Mouse (Mus musculus): ENCODE measurements around the gene Pnkp. TPM values are rescaled to one million over a fixed set of nuclear protein-coding genes. Genes with fewer than 3 reads are reported as not detected.

Gene Pnkp
- polyA plus RNA-seq, 1 experiment from 2014 or later, result 27.6 TPM

DNA sequence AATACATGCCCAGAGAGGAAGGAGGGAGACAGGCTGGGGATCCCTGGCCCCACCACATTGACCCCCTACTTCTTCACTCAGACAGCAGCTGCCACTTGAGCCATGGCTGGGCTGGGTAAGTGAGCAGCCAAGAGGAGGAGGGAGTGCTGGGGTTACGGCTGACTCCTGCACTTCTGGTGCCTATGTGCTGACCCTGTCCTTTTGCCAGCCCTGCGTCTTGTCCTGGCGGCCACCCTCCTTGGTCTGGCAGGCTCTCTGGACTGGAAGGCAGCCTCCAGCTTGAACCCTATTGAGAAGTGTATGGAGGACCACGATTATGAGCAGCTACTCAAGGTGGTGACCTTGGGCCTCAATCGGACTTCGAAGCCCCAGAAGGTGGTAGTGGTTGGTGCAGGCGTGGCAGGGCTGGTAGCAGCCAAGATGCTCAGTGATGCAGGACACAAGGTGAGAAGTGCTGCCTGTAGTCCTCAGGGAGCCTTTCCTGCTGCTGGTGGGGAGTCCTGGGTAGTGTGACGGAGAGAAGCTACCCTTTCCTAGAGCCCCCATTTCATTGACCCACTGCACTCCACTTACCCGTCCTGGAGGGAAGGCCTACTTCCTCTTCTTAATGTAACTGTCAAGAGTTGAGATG is 20.4 kb upstream of the Pnkp start:
- H3K27me3 ChIP-seq (ENCODE audit: control insufficient read depth, insufficient read depth, low read length), result peaks cover 20% of the 10 kb centered on the region
- ATAC-seq (ENCODE audit: low FRiP score) (no peak), DNase-seq (ENCODE audit: low spot score) (no peak)
- WGBS, result 86% methylated on average over 9 of the region's 9 CpGs
- no peaks in the 10 kb centered on the region for H3K9me3 ChIP-seq (ENCODE audit: control insufficient read depth, low read length)
- no peak overlapping the region for H3K4me2 ChIP-seq (replicated peaks; ENCODE audit: low read depth, low read length)
- no peak overlapping the region for H3K4me3 ChIP-seq (ENCODE audit: low read depth, low read length)
- H3K9ac ChIP-seq (ENCODE audit: low read depth, low read length), result no peak overlapping the region
- H3K4me1 ChIP-seq (replicated peaks; ENCODE audit: control insufficient read depth, insufficient read depth, low read length), result peaks cover 10% of the 10 kb centered on the region
- H3K27ac ChIP-seq (ENCODE audit: low read depth, low read length), result no peak overlapping the region
- H3K36me3 ChIP-seq (ENCODE audit: control insufficient read depth, insufficient read depth, low read length), result no peaks in the 10 kb centered on the region

GRCm38 (mm10) chr7:44838073-44838472 is 18.9 kb upstream of the Pnkp start:
- 0 out of 2 replicates have a peak, but pooled peaks cover 2% of the 10 kb centered on the region for H3K36me3 ChIP-seq (ENCODE audit: control insufficient read depth, insufficient read depth, low read length)
- no peaks in the 10 kb centered on the region for H3K9me3 ChIP-seq (ENCODE audit: control insufficient read depth, low read length)
- H3K4me2 ChIP-seq (replicated peaks; ENCODE audit: low read depth, low read length), result no peak overlapping the region
- H3K9ac ChIP-seq (ENCODE audit: low read depth, low read length), result no peak overlapping the region
- ATAC-seq (ENCODE audit: low FRiP score), result no peak
- WGBS, result 91% methylated on average over 6 of the region's 6 CpGs
- DNase-seq (ENCODE audit: low spot score), result no peak
- H3K27me3 ChIP-seq (ENCODE audit: control insufficient read depth, insufficient read depth, low read length), result peaks cover 20% of the 10 kb centered on the region
- peaks cover 10% of the 10 kb centered on the region for H3K4me1 ChIP-seq (replicated peaks; ENCODE audit: control insufficient read depth, insufficient read depth, low read length)
- H3K4me3 ChIP-seq (ENCODE audit: low read depth, low read length), result no peak overlapping the region
- H3K27ac ChIP-seq (ENCODE audit: low read depth, low read length), result no peak overlapping the region

DNA sequence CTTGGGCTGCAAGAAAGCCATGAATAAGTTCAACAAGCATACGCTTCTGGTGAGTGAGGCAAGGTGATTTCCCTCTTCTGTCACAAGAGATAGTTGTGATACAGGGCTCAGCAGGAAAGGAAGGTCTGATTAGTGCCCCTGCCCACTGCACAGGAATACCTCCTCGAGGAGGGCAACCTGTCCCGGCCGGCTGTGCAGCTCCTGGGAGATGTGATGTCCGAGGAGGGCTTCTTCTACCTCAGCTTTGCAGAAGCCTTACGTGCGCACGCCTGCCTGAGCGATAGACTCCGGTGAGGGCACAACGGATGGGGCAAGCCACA is 17.8 kb upstream of the Pnkp start:
- Histone ChIP-seq H3K27ac (ENCODE audit: low read depth, low read length) (no peak overlapping the region), H3K4me3 (ENCODE audit: low read depth, low read length) (peak overlapping the region; percentile 23), H3K36me3 (ENCODE audit: control insufficient read depth, insufficient read depth, low read length) (peaks cover 5% of the 10 kb centered on the region), H3K4me1 (replicated peaks; ENCODE audit: control insufficient read depth, insufficient read depth, low read length) (peaks cover 10% of the 10 kb centered on the region), H3K9me3 (ENCODE audit: control insufficient read depth, low read length) (no peaks in the 10 kb centered on the region), H3K9ac (ENCODE audit: low read depth, low read length) (0 out of 2 replicates have a peak overlapping the region, but pooled peaks have one; percentile 29), H3K4me2 (replicated peaks; ENCODE audit: low read depth, low read length) (peak overlapping the region; percentile 49), H3K27me3 (ENCODE audit: control insufficient read depth, insufficient read depth, low read length) (peaks cover 20% of the 10 kb centered on the region)
- WGBS, result 33% methylated on average over 11 of the region's 11 CpGs
- ATAC-seq (ENCODE audit: low FRiP score), result no peak; the same call in 1 of the 2 replicates
- no peak for DNase-seq (ENCODE audit: low spot score)

- ATAC-seq (ENCODE audit: low FRiP score) (peak; percentile 48), DNase-seq (ENCODE audit: low spot score) (peak; percentile 57)
- peaks cover 20% of the 10 kb centered on the region for H3K27me3 ChIP-seq (ENCODE audit: control insufficient read depth, insufficient read depth, low read length)
- H3K27ac ChIP-seq (ENCODE audit: low read depth, low read length), result no peak overlapping the region
- peaks cover 7% of the 10 kb centered on the region for H3K36me3 ChIP-seq (ENCODE audit: control insufficient read depth, insufficient read depth, low read length)
- peak overlapping the region; percentile 49 for H3K4me2 ChIP-seq (replicated peaks; ENCODE audit: low read depth, low read length)
- 3% methylated on average over 56 of the region's 58 CpGs for WGBS
- peak overlapping the region; percentile 42; the same call in 1 of the 2 replicates for H3K9ac ChIP-seq (ENCODE audit: low read depth, low read length)
- peak overlapping the region; percentile 23 for H3K4me3 ChIP-seq (ENCODE audit: low read depth, low read length)
- H3K9me3 ChIP-seq (ENCODE audit: control insufficient read depth, low read length), result no peaks in the 10 kb centered on the region
- peaks cover 10% of the 10 kb centered on the region for H3K4me1 ChIP-seq (replicated peaks; ENCODE audit: control insufficient read depth, insufficient read depth, low read length)
Measured at GRCm38 (mm10) chr7:44839491-44840191, 17.3 kb upstream of the Pnkp start.

DNA sequence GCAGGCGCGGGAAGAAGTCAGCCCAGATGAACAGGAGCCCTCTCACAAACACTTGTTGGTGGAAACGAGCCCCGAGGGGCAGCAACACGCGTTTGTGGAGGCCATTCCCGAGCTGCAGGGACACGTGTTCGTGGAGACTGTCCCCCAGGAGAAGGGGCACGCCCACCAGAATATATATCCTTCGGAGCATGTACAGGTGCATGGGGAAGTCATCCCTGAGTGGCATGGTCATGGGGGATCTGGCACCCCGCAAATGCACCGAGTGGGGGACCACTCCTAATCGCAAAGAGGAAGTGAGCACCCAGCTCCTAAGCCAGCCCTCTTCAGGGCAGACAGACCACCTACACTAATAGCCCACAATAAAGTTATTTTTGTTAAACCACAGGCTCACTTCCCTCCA is 16.5 kb upstream of the Pnkp start:
- WGBS, result 65% methylated on average over 14 of the region's 14 CpGs
- H3K27ac ChIP-seq (ENCODE audit: low read depth, low read length), result no peak overlapping the region
- peaks cover 10% of the 10 kb centered on the region for H3K4me1 ChIP-seq (replicated peaks; ENCODE audit: control insufficient read depth, insufficient read depth, low read length)
- H3K4me3 ChIP-seq (ENCODE audit: low read depth, low read length), result no peak overlapping the region
- no peak for ATAC-seq (ENCODE audit: low FRiP score)
- H3K4me2 ChIP-seq (replicated peaks; ENCODE audit: low read depth, low read length), result peak overlapping the region; percentile 49; the same call in 1 of the 2 replicates
- no peak overlapping the region for H3K9ac ChIP-seq (ENCODE audit: low read depth, low read length)
- no peaks in the 10 kb centered on the region for H3K9me3 ChIP-seq (ENCODE audit: control insufficient read depth, low read length)
- DNase-seq (ENCODE audit: low spot score), result no peak
- H3K27me3 ChIP-seq (ENCODE audit: control insufficient read depth, insufficient read depth, low read length), result peaks cover 20% of the 10 kb centered on the region
- peaks cover 11% of the 10 kb centered on the region for H3K36me3 ChIP-seq (ENCODE audit: control insufficient read depth, insufficient read depth, low read length)

- Histone ChIP-seq H3K36me3 (ENCODE audit: control insufficient read depth, insufficient read depth, low read length) (peaks cover 11% of the 10 kb centered on the region), H3K4me2 (replicated peaks; ENCODE audit: low read depth, low read length) (no peak overlapping the region), H3K27me3 (ENCODE audit: control insufficient read depth, insufficient read depth, low read length) (peaks cover 20% of the 10 kb centered on the region), H3K9ac (ENCODE audit: low read depth, low read length) (0 out of 2 replicates have a peak overlapping the region, but pooled peaks have one; percentile 11), H3K4me1 (replicated peaks; ENCODE audit: control insufficient read depth, insufficient read depth, low read length) (peaks cover 10% of the 10 kb centered on the region), H3K9me3 (ENCODE audit: control insufficient read depth, low read length) (no peaks in the 10 kb centered on the region), H3K4me3 (ENCODE audit: low read depth, low read length) (no peak overlapping the region), H3K27ac (ENCODE audit: low read depth, low read length) (no peak overlapping the region)
- WGBS, result 89% methylated on average over 8 of the region's 8 CpGs
- ATAC-seq (ENCODE audit: low FRiP score), result no peak
- no peak for DNase-seq (ENCODE audit: low spot score)
Measured at GRCm38 (mm10) chr7:44841825-44842463, 15.0 kb upstream of the Pnkp start.

- ATAC-seq (ENCODE audit: low FRiP score), result no peak
- Histone ChIP-seq H3K4me1 (replicated peaks; ENCODE audit: control insufficient read depth, insufficient read depth, low read length) (peaks cover 2% of the 10 kb centered on the region), H3K9me3 (ENCODE audit: control insufficient read depth, low read length) (no peaks in the 10 kb centered on the region), H3K4me3 (ENCODE audit: low read depth, low read length) (no peak overlapping the region), H3K4me2 (replicated peaks; ENCODE audit: low read depth, low read length) (no peak overlapping the region), H3K9ac (ENCODE audit: low read depth, low read length) (no peak overlapping the region), H3K27ac (ENCODE audit: low read depth, low read length) (no peak overlapping the region), H3K36me3 (ENCODE audit: control insufficient read depth, insufficient read depth, low read length) (peaks cover 11% of the 10 kb centered on the region), H3K27me3 (ENCODE audit: control insufficient read depth, insufficient read depth, low read length) (peaks cover 8% of the 10 kb centered on the region)
- WGBS, result 96% methylated on average over 10 of the region's 10 CpGs
- DNase-seq (ENCODE audit: low spot score), result no peak
Measured at GRCm38 (mm10) chr7:44845006-44845405, 11.9 kb upstream of the Pnkp start.

GRCm38 (mm10) chr7:44846804-44847203 is 10.1 kb upstream of the Pnkp start:
- DNase-seq (ENCODE audit: low spot score) (no peak), ATAC-seq (ENCODE audit: low FRiP score) (no peak)
- H3K4me3 ChIP-seq (ENCODE audit: low read depth, low read length), result no peak overlapping the region
- H3K4me1 ChIP-seq (replicated peaks; ENCODE audit: control insufficient read depth, insufficient read depth, low read length), result no peaks in the 10 kb centered on the region; the same call in 1 of the 2 replicates
- peaks cover 11% of the 10 kb centered on the region for H3K36me3 ChIP-seq (ENCODE audit: control insufficient read depth, insufficient read depth, low read length)
- H3K27me3 ChIP-seq (ENCODE audit: control insufficient read depth, insufficient read depth, low read length), result no peaks in the 10 kb centered on the region
- H3K4me2 ChIP-seq (replicated peaks; ENCODE audit: low read depth, low read length), result no peak overlapping the region
- H3K27ac ChIP-seq (ENCODE audit: low read depth, low read length), result no peak overlapping the region
- H3K9me3 ChIP-seq (ENCODE audit: control insufficient read depth, low read length), result no peaks in the 10 kb centered on the region
- 90% methylated on average over 7 of the region's 7 CpGs for WGBS
- H3K9ac ChIP-seq (ENCODE audit: low read depth, low read length), result no peak overlapping the region

Measured in hindbrain, embryonic 11.5 days (tissue).